Mouse (Mus musculus): ENCODE results near the gene Fam169a.

Fam169a gene

GRCm38 (mm10) chr13:97066649-97067550, at the start of gene Fam169a:
Fam169a (plus strand) TSS chr13:97067286.
- ChIA-PET CTCF (interaction anchor here in 3 of 4 experiments (0.5 to 3.3 kb wide), 14 partner anchors 9 to 188 kb away, joined by 3 to 14 read pairs (median 4); partner anchors contain the start of gene Gm6169 (in 3 of the 3)), POLR2A (interaction anchor here (0.5 to 7.3 kb wide), 62 partner anchors 8 to 1273 kb away, joined by 3 to 143 read pairs (median 4); partner anchors contain the start of genes Gfm2 (in 3 of the 4), Nsa2 (in 3 of the 4), Gm6169 (in 2 of the 4) and Hexb (in 2 of the 4))

GRCm38 (mm10) chr13:97017711-97018110, 49.4 kb upstream of the Fam169a start:
- CTCF ChIA-PET = interaction anchor here in 1 of 4 experiments (0.6 kb wide), 1 partner anchor 229 kb away, joined by 3 read pairs; no protein-coding TSS in a partner anchor
- POLR2A ChIA-PET = interaction anchor here in 2 of 4 experiments (0.6 to 1.7 kb wide), 3 partner anchors 11 to 25 kb away, joined by 3 to 4 read pairs (median 4); no protein-coding TSS in a partner anchor

- ChIA-PET POLR2A (interaction anchor here in 1 of 4 experiments (0.9 kb wide), 1 partner anchor 10 kb away, joined by 3 read pairs; no protein-coding TSS in a partner anchor), CTCF (no interaction called here)
Observed at GRCm38 (mm10) chr13:97020122-97020521, 47.0 kb upstream of the Fam169a start.

- POLR2A ChIA-PET = no interaction called here
- CTCF ChIA-PET = no interaction called here
Observed at GRCm38 (mm10) chr13:97021906-97022305, 45.2 kb upstream of the Fam169a start.

GRCm38 (mm10) chr13:97030075-97030474, 37.0 kb upstream of the Fam169a start:
- POLR2A ChIA-PET = no interaction called here
- CTCF ChIA-PET = no interaction called here

GRCm38 (mm10) chr13:97034262-97034661, 32.8 kb upstream of the Fam169a start, which contains the start of gene 1700029F12Rik:
1700029F12Rik (minus strand) TSS chr13:97034362.
- POLR2A ChIA-PET = no interaction called here
- CTCF ChIA-PET = interaction anchor here in 1 of 4 experiments (0.6 kb wide), 1 partner anchor 31 kb away, joined by 3 read pairs; no protein-coding TSS in a partner anchor

GRCm38 (mm10) chr13:97051158-97051557, 15.9 kb upstream of the Fam169a start:
- ChIA-PET CTCF (interaction anchor here in 1 of 4 experiments (0.7 to 1.0 kb wide), 2 partner anchors 47 to 199 kb away, joined by 3 read pairs; no protein-coding TSS in a partner anchor), POLR2A (interaction anchor here in 1 of 4 experiments (0.6 to 0.7 kb wide), 2 partner anchors 14 to 1453 kb away, joined by 3 read pairs; no protein-coding TSS in a partner anchor)

GRCm38 (mm10) chr13:97052667-97053066, 14.4 kb upstream of the Fam169a start:
- CTCF ChIA-PET = interaction anchor here in 3 of 4 experiments (0.5 to 1.2 kb wide), 7 partner anchors 8 to 201 kb away, joined by 3 to 5 read pairs (median 3); no protein-coding TSS in a partner anchor
- POLR2A ChIA-PET = interaction anchor here in 2 of 4 experiments (0.6 to 1.2 kb wide), 3 partner anchors 13 to 50 kb away, joined by 3 to 4 read pairs (median 3); no protein-coding TSS in a partner anchor

GRCm38 (mm10) chr13:97053844-97054243, 13.2 kb upstream of the Fam169a start:
- ChIA-PET POLR2A (no interaction called here), CTCF (no interaction called here)

- ChIA-PET CTCF (interaction anchor here in 1 of 4 experiments (0.9 kb wide), 1 partner anchor 10 kb away, joined by 3 read pairs; the partner anchor contains the start of gene Fam169a), POLR2A (interaction anchor here in 1 of 4 experiments (1.9 kb wide), 1 partner anchor 9 kb away, joined by 5 read pairs; the partner anchor contains the start of gene Fam169a)
Observed at GRCm38 (mm10) chr13:97057817-97058216, 9.3 kb upstream of the Fam169a start.

- POLR2A ChIA-PET = interaction anchor here in 2 of 4 experiments (0.5 to 1.7 kb wide), 9 partner anchors 11 to 1151 kb away, joined by 3 to 7 read pairs (median 3); partner anchors contain the start of genes Gfm2 (in 2 of the 2) and Nsa2 (in 2 of the 2)
- CTCF ChIA-PET = interaction anchor here in 2 of 4 experiments (0.6 to 1.3 kb wide), 2 partner anchors 52 to 53 kb away, joined by 3 to 6 read pairs; no protein-coding TSS in a partner anchor
Observed at GRCm38 (mm10) chr13:97059746-97060145, 7.3 kb upstream of the Fam169a start.

GRCm38 (mm10) chr13:97060331-97060730, 6.8 kb upstream of the Fam169a start:
- POLR2A ChIA-PET = interaction anchor here in 3 of 4 experiments (0.6 to 1.7 kb wide), 13 partner anchors 10 to 425 kb away, joined by 3 to 7 read pairs (median 3); partner anchors contain the start of genes Gfm2 (in 2 of the 3), Nsa2 (in 2 of the 3) and Gm6169 (in 1 of the 3)
- CTCF ChIA-PET = interaction anchor here in 3 of 4 experiments (0.6 to 1.3 kb wide), 5 partner anchors 8 to 53 kb away, joined by 3 to 6 read pairs (median 3); no protein-coding TSS in a partner anchor

GRCm38 (mm10) chr13:97062151-97062550, 4.9 kb upstream of the Fam169a start:
- POLR2A ChIA-PET = interaction anchor here in 2 of 4 experiments (0.5 to 1.4 kb wide), 2 partner anchors 9 to 34 kb away, joined by 3 to 4 read pairs; no protein-coding TSS in a partner anchor
- CTCF ChIA-PET = no interaction called here

GRCm38 (mm10) chr13:97063431-97063830, 3.7 kb upstream of the Fam169a start:
- CTCF ChIA-PET = no interaction called here
- POLR2A ChIA-PET = interaction anchor here in 2 of 4 experiments (1.0 to 4.9 kb wide), 3 partner anchors 10 to 134 kb away, joined by 3 to 29 read pairs (median 7); partner anchors contain the start of genes Gfm2 (in 1 of the 2) and Nsa2 (in 1 of the 2)

- ChIA-PET CTCF (interaction anchor here in 2 of 4 experiments (0.5 to 0.7 kb wide), 3 partner anchors 31 to 1343 kb away, joined by 3 to 7 read pairs (median 6); partner anchors contain the start of gene Gm6169 (in 1 of the 2)), POLR2A (interaction anchor here in 3 of 4 experiments (0.8 to 7.3 kb wide), 12 partner anchors 9 to 133 kb away, joined by 3 to 143 read pairs (median 6); partner anchors contain the start of genes Gfm2 (in 2 of the 3), Nsa2 (in 2 of the 3) and Gm6169 (in 1 of the 3))
Observed at GRCm38 (mm10) chr13:97064413-97064812, 2.7 kb upstream of the Fam169a start.

GRCm38 (mm10) chr13:97064844-97065621, 2.1 kb upstream of the Fam169a start:
- CTCF ChIA-PET = interaction anchor here in 3 of 4 experiments (0.5 to 0.8 kb wide), 5 partner anchors 31 to 1344 kb away, joined by 3 to 7 read pairs (median 6); partner anchors contain the start of genes Gfm2 (in 1 of the 3), Gm6169 (in 1 of the 3) and Nsa2 (in 1 of the 3)
- POLR2A ChIA-PET = interaction anchor here (0.6 to 7.3 kb wide), 21 partner anchors 10 to 168 kb away, joined by 3 to 143 read pairs (median 4); partner anchors contain the start of genes Gfm2 (in 2 of the 4), Nsa2 (in 2 of the 4) and Gm6169 (in 1 of the 4)

GRCm38 (mm10) chr13:97067691-97068090, 605 bp downstream of the Fam169a start:
- CTCF ChIA-PET = interaction anchor here in 3 of 4 experiments (0.5 to 3.3 kb wide), 11 partner anchors 10 to 84 kb away, joined by 3 to 14 read pairs (median 4); partner anchors contain the start of gene Gm6169 (in 3 of the 3)
- POLR2A ChIA-PET = interaction anchor here (0.6 to 7.3 kb wide), 47 partner anchors 8 to 1274 kb away, joined by 3 to 143 read pairs (median 4); partner anchors contain the start of genes Gfm2 (in 3 of the 4), Nsa2 (in 3 of the 4), Hexb (in 2 of the 4) and Gcnt4 (in 1 of the 4)

All from embryonic stem cell, embryonic (primary cell).